Mouse (Mus musculus) heart, embryonic 14.5 days (tissue): ENCODE measurements around the gene Tctn1. TPM values are rescaled to one million over a fixed set of nuclear protein-coding genes. Genes with fewer than 3 reads are reported as not detected.

ENCODE experiments used
- ATAC-seq: fragments of 200-750 bp; cut with Nextera tagmentation; 2 replicates; pipeline ENCODE4 v1.8.0; 2017; ENCODE audit warnings: low read depth, moderate TSS enrichment; ENCODE audit not compliant: insufficient number of reproducible peaks, insufficient read depth, low FRiP score
- H3K27ac ChIP-seq, 2 experiments: fragments of 200-500 bp in 1 of 2; fragments of 300-500 bp in 1 of 2; sonication (generic) in 1 of 2; replicated peaks in 1 of 2; 2 replicates each; pipeline ENCODE4 v1.5.1; 2012 to 2014; ENCODE audit warnings: low read depth in 2 of 2, low read length in 2 of 2, control low read depth in 1 of 2, mild to moderate bottlenecking in 1 of 2, mixed read lengths in 1 of 2; ENCODE audit not compliant: control insufficient read depth in 1 of 2, insufficient read depth in 1 of 2
- H3K27me3 ChIP-seq: fragments of 300-500 bp; sonication (generic); 2 replicates; pipeline ENCODE4 v1.6.1; 2014; ENCODE audit warnings: mild to moderate bottlenecking, low read length, control low read depth; ENCODE audit not compliant: control insufficient read depth, insufficient read depth
- H3K36me3 ChIP-seq: fragments of 300-500 bp; sonication (generic); 2 replicates; pipeline ENCODE4 v1.6.1; 2014; ENCODE audit warnings: mild to moderate bottlenecking, control low read depth, low read length, mixed read lengths; ENCODE audit not compliant: control insufficient read depth, insufficient read depth
- H3K4me1 ChIP-seq, 2 experiments: fragments of 200-500 bp in 1 of 2; fragments of 300-500 bp in 1 of 2; sonication (generic) in 1 of 2; 2 replicates each; pipeline ENCODE4 v1.6.1; 2012 to 2014; ENCODE audit warnings: low read length in 2 of 2, control low read depth in 1 of 2, mixed read lengths in 1 of 2; ENCODE audit not compliant: control insufficient read depth in 2 of 2, insufficient read depth in 2 of 2
- H3K4me2 ChIP-seq: fragments of 300-500 bp; sonication (generic); 2 replicates; pipeline ENCODE4 v1.6.1; 2014; ENCODE audit warnings: mild to moderate bottlenecking, low read length
- H3K4me3 ChIP-seq, 2 experiments: fragments of 200-500 bp in 1 of 2; fragments of 300-500 bp in 1 of 2; sonication (generic) in 1 of 2; 2 replicates each; pipeline ENCODE4 v1.5.1; 2012 to 2014; ENCODE audit warnings: low read length in 2 of 2, mild to moderate bottlenecking in 2 of 2, control low read depth in 1 of 2, low read depth in 1 of 2, moderate library complexity in 1 of 2; ENCODE audit not compliant: control insufficient read depth in 1 of 2, insufficient read depth in 1 of 2
- H3K9ac ChIP-seq: fragments of 300-500 bp; sonication (generic); 2 replicates; pipeline ENCODE4 v1.6.1; 2014; ENCODE audit warnings: mild to moderate bottlenecking, low read length
- H3K9me3 ChIP-seq: fragments of 300-500 bp; sonication (generic); 2 replicates; pipeline ENCODE4 v1.6.1; 2016; ENCODE audit warnings: low read length, control low read depth; ENCODE audit not compliant: control insufficient read depth
- WGBS: fragments of 180-500 bp; shearing (Covaris S2); extraction: QIAGEN DNeasy Blood & Tissue Kit; methylation state at CpG from one replicate; pipeline ENCODE4 v1.1.7; 2014; 5-methylcytosine and 5-hydroxymethylcytosine counted together
- polyA plus RNA-seq: library from polyadenylated mRNA; unstranded; fragments of >200 nt; fragmentation: Nextera tagmentation; extraction: Ambion mirVana; gene quantifications from 2 replicates; pipeline ENCODE4 v1.2.1, GENCODE M21; 2014

Gene Tctn1
- polyA plus RNA-seq, 1 experiment from 2014 or later = 3.4 TPM

DNA sequence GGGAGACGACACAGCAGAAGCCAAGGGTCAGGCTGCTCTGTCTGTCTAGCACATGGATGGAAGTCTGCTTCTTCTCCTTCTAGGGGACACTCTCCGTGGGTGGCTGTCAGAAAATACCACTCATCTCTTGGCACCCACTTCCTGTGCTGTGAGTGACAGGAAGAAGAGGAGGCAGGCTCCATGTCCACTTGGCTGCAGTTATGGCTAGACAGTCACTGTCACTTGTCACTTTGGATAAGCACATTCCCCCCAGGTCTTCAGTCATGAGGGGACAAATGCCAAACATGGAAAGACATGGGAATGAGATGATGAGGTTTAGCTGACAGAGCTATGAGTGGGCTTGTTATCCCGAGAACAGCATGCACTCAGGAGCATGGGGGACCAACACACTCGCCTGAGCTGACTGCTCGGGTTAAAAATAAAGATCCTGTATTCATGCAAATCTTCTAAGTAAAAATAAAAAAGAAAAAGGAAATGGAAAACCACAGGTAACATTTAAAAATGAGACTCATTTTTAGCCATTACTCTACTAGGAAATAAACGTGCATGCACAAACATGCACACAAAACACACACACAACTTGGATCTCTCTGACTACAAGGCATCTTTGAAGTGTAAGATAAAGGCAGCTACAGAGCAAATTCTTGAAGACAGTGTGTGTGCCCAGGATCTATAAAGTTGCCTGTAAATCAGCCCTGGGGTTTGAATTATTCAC is 6.1 kb downstream of the Tctn1 start:
- no peak overlapping the region for H3K27ac ChIP-seq
- no peaks in the 10 kb centered on the region for H3K27me3 ChIP-seq
- no peak overlapping the region for H3K4me2 ChIP-seq
- peaks cover 0 to 2% of the 10 kb centered on the region in 2 experiments; a peak in 1 of 4 replicates for H3K4me1 ChIP-seq
- 52% methylated on average over 6 of the region's 6 CpGs for WGBS
- peaks cover 50% of the 10 kb centered on the region for H3K36me3 ChIP-seq
- H3K9me3 ChIP-seq = no peaks in the 10 kb centered on the region
- H3K4me3 ChIP-seq = no peak overlapping the region
- ATAC-seq = no peak
- no peak overlapping the region for H3K9ac ChIP-seq

DNA sequence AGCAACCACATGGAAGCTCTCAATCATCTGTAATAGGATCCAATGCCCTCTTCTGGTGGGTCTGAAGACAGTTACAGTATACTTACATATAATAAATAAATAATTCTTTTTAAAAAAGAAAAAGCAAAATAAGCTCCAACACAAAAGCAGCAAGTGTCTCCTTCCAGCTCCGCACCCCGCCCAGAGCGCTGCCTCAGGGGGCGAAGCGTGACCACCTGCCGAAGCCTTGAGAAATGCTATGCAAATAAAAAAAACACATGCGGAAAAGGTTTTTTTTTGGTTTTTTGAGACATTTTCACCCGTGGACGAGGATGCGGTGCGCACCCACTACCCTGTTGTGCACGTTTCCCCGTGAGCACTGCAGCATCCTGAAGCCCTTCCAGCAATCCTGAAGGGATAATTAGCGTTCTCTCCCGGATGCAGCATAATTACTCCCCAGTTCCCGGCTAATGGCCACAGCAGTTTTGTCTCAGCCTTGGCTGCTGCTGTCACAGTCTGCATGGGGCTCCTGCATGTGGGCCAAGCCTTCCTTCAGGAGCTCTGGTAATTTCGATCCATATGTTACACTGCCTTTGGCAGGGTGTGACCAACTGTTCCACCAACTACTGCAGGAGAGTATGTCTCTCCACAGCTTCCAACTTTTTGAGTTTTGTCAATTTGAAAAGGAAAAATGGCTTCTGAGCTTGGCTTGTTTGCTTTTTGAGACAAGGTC is 12.2 kb downstream of the Tctn1 start:
- H3K4me1 ChIP-seq = peaks cover 3 to 4% of the 10 kb centered on the region in 2 experiments; a peak in 2 of 4 replicates
- WGBS = 94% methylated on average over 17 of the region's 17 CpGs
- no peak overlapping the region for H3K4me2 ChIP-seq
- no peaks in the 10 kb centered on the region for H3K9me3 ChIP-seq
- no peak for ATAC-seq
- no peaks in the 10 kb centered on the region for H3K27me3 ChIP-seq
- no peak overlapping the region for H3K9ac ChIP-seq
- no peak overlapping the region for H3K4me3 ChIP-seq
- no peak overlapping the region for H3K27ac ChIP-seq
- peaks cover 57% of the 10 kb centered on the region for H3K36me3 ChIP-seq

DNA sequence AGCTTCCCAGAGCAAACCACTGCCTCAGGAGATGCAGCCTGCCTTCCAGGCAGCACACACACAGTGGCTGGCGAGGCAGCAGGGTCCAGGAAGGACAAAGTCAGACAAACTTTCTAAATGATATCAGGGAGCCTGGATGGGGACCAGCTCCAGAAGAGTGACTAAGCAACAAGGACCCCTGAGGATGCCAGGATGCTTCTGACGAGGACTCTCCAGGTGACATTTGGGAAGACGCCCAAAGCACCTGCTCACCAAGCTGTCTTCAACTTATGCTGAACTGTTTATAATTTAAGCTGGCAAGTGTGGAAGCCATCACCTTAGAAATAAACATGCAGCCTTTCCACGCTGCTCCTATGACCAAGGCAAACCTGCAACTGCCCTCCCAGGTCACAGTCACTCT is 15.0 kb downstream of the Tctn1 start:
- ATAC-seq = no peak
- Histone ChIP-seq H3K9ac (no peak overlapping the region), H3K4me2 (no peak overlapping the region), H3K36me3 (peaks cover 36% of the 10 kb centered on the region), H3K27ac (no peak overlapping the region), H3K4me1 (peaks cover 3 to 4% of the 10 kb centered on the region in 2 experiments; a peak in 2 of 4 replicates), H3K9me3 (no peaks in the 10 kb centered on the region), H3K27me3 (no peaks in the 10 kb centered on the region), H3K4me3 (no peak overlapping the region)
- 89% methylated on average over 4 of the region's 4 CpGs for WGBS

DNA sequence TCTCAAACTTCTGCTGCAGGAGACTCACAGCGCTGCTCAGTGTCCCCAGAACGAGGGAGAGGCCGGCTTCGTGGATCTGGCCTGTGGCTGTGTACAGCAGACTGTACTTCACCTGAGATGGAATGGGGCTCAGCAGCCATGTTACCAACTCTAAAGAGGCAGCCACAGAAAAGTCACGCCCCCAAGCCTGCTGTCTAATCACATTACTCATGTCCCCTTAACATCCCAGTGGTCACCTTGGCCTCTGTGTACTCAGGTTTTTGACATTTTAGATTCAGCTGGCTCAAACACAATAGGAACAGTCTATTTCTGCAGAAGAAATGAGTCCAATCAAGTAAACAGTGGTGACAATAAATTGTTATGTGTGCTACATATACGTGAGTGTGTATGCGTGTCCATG is 16.3 kb downstream of the Tctn1 start:
- H3K4me3 ChIP-seq = no peak overlapping the region
- H3K9me3 ChIP-seq = no peaks in the 10 kb centered on the region
- WGBS = 89% methylated on average over 7 of the region's 7 CpGs
- no peak overlapping the region for H3K9ac ChIP-seq
- H3K27ac ChIP-seq = no peak overlapping the region
- peaks cover 3 to 4% of the 10 kb centered on the region in 2 experiments; a peak in 2 of 4 replicates for H3K4me1 ChIP-seq
- H3K36me3 ChIP-seq = peaks cover 29% of the 10 kb centered on the region
- no peak for ATAC-seq
- H3K4me2 ChIP-seq = no peak overlapping the region
- no peaks in the 10 kb centered on the region for H3K27me3 ChIP-seq

DNA sequence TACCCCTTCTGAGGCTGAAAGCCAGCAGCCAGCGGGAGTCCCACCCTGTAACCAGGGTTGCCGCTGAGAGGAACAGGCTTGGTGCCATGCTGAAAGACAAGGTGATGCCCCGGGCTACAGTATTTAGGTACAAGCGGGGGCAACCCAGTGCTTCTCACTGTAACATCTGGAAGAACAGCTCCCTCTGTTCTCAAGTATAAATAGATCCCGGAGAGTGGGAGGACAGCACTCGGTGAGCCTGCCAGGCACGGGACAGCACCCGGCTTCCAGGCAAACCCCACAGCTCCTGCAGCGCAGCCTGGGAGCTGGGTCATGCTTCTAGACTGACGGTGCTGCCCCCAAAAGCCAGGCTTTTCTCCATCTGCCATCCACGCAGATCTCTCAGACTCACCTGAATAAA is 16.7 kb downstream of the Tctn1 start:
- no peak overlapping the region for H3K4me3 ChIP-seq
- H3K36me3 ChIP-seq = peaks cover 26% of the 10 kb centered on the region
- H3K4me1 ChIP-seq = peaks cover 3 to 4% of the 10 kb centered on the region in 2 experiments; a peak in 2 of 4 replicates
- 62% methylated on average over 11 of the region's 11 CpGs for WGBS
- no peak overlapping the region for H3K27ac ChIP-seq
- H3K9ac ChIP-seq = no peak overlapping the region
- no peaks in the 10 kb centered on the region for H3K9me3 ChIP-seq
- no peaks in the 10 kb centered on the region for H3K27me3 ChIP-seq
- H3K4me2 ChIP-seq = no peak overlapping the region
- no peak for ATAC-seq

DNA sequence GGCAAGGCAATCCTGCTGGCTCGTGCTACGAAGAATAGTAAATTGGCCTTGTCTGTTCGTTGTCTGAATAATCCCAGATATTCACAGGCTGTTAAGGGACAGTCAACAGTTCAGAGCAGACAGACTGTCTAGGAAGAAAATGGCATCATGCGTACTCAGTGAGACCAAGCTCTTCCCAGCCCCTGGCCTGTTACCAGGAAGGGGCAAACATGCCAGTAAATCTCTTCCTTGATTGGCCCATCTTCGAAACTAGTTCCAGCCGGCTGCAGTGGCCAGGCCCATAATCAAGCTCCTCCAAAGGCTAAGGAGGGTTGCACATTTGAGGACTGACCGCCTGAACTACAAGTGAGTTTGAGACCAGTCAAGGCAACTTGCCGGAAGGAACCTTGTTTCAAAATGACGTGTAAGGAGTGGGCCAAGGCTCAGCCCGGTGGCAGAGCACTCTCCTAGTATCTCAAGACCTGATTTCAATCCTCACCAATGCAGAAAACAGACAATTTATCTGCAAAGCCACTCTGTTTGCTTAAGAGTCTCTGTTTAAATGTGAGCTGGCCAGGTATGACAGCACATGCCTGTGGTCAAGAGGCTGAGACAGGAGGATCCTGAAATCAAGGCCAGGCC is 17.6 kb downstream of the Tctn1 start:
- H3K9ac ChIP-seq = no peak overlapping the region
- H3K9me3 ChIP-seq = no peaks in the 10 kb centered on the region
- peaks cover 26% of the 10 kb centered on the region for H3K36me3 ChIP-seq
- no peaks in the 10 kb centered on the region for H3K27me3 ChIP-seq
- no peak for ATAC-seq
- 86% methylated on average over 10 of the region's 10 CpGs for WGBS
- H3K4me1 ChIP-seq = peaks cover 3 to 4% of the 10 kb centered on the region in 2 experiments; a peak in 2 of 4 replicates
- no peak overlapping the region for H3K4me3 ChIP-seq
- no peak overlapping the region for H3K27ac ChIP-seq
- H3K4me2 ChIP-seq = no peak overlapping the region

DNA sequence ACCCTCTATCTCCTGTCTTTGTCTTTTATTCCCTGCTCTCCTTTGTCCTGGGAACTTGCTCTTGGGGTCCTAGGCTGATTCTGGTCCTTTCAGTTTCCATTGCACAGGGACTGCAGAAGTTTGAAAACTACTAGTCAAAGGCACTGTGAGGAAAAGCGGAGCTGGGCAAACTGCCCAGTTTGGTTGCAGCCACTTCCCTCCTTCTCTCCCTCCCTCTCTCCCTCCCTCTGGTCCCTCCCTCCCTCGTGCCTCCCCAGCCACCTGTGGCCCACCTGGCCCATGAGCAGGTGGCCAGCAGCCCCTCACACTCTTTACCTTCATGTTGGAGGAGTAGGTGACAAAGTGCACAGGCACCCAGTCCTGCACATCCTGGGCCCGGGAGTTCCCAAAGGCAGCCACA is 19.1 kb downstream of the Tctn1 start:
- no peak for ATAC-seq
- peaks cover 3 to 4% of the 10 kb centered on the region in 2 experiments; a peak in 2 of 4 replicates for H3K4me1 ChIP-seq
- H3K27ac ChIP-seq = no peak overlapping the region
- H3K4me2 ChIP-seq = no peak overlapping the region
- H3K27me3 ChIP-seq = no peaks in the 10 kb centered on the region
- H3K36me3 ChIP-seq = peaks cover 27% of the 10 kb centered on the region
- H3K4me3 ChIP-seq = no peak overlapping the region
- WGBS = 63% methylated on average over 3 of the region's 3 CpGs
- no peak overlapping the region for H3K9ac ChIP-seq
- H3K9me3 ChIP-seq = no peaks in the 10 kb centered on the region
